8 mouse cellular contexts compared by ENCODE assay signal in the genomic region with DNA sequence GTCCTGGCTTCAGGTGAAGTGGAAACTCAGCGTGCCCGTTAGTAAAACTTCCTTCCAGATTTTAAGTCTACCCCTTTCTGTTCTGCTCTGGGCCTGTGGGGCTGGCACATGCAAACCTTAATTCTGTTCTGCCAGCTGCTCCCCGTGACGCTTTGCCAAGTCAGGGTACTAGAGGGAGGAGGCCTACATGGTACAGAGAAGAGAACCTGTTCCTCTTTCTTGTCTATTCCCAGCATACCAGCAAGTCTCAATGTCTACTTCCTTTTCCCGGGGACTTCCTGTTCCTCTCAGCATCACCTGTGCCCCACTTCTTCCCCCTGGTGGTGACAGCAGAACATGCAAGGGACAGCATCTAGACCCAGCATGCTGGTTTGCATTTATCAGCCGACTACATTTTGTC.
DNase-seq lines count a peak whose midpoint lies in the region; ATAC-seq lines count a peak whose summit lies in the region.

No protein-coding gene starts in this region.

- 85% methylated on average over 6 of the region's 6 CpGs for WGBS in stomach, embryonic 14.5 days

- DNase-seq in adrenal gland, adult 2 months: peak; percentile 9
- DNase-seq in adrenal gland, postnatal 4 days (ENCODE audit: low spot score in 2 of 2): no peak
- peak; percentile 60 for DNase-seq in 3T3-L1 (ENCODE audit: low read depth, low spot score)
- peak; percentile 78 for DNase-seq in cerebellum, adult 11-12 months
- DNase-seq in heart, postnatal 36 days: peak; percentile 9 to 12
- peak; percentile 33 to 51 for DNase-seq in left cerebral cortex, adult 18-20 months (ENCODE audit: low spot score in 2 of 2)

- H3K9ac ChIP-seq in stomach, embryonic 14.5 days (replicated peaks; ENCODE audit: low read depth, low read length): no peak overlapping the region

- H3K36me3 ChIP-seq in stomach, embryonic 14.5 days (ENCODE audit: control insufficient read depth, insufficient read depth, low read length): no peaks in the 10 kb centered on the region

- no peaks in the 10 kb centered on the region for H3K4me1 ChIP-seq in stomach, embryonic 14.5 days (ENCODE audit: control insufficient read depth, insufficient read depth, low read length)

- intact Hi-C loops in heart, postnatal 36 days (cut with DNase I): no loop called here

- peak; percentile 57; the same call in 1 of the 2 replicates for ATAC-seq in megakaryocyte-erythroid progenitor cell, adult 5-6 weeks (replicated peaks; ENCODE audit: low FRiP score, low TSS enrichment, poor library complexity, severe bottlenecking)
- ATAC-seq in stomach, embryonic 14.5 days (ENCODE audit: insufficient number of reproducible peaks, insufficient read depth, low FRiP score, low read depth): 0 out of 2 replicates have a peak, but pooled peaks have one; percentile 44

- no peak overlapping the region for H3K4me3 ChIP-seq in stomach, embryonic 14.5 days (ENCODE audit: low read depth, low read length)

- no peak overlapping the region for H3K4me2 ChIP-seq in stomach, embryonic 14.5 days (replicated peaks; ENCODE audit: low read depth, low read length)

- no peaks in the 10 kb centered on the region for H3K27me3 ChIP-seq in stomach, embryonic 14.5 days (ENCODE audit: control insufficient read depth, insufficient read depth, low read length)

- no peaks in the 10 kb centered on the region for H3K9me3 ChIP-seq in stomach, embryonic 14.5 days (ENCODE audit: control insufficient read depth, low read depth, low read length)

- no peak overlapping the region for H3K27ac ChIP-seq in stomach, embryonic 14.5 days (ENCODE audit: low read length)

Comparison
In these comparisons a context has a peak if more than half of its experiments do, and no peak if none do; other contexts are left out.
1. DNase-seq: peak in adrenal gland, adult 2 months (single experiment), 3T3-L1 (single experiment), cerebellum, adult 11-12 months (single experiment), heart, postnatal 36 days (2 of 2) and left cerebral cortex, adult 18-20 months (2 of 2); none in adrenal gland, postnatal 4 days (0 of 2).